Mouse (Mus musculus) kidney, adult 11 months (tissue): ENCODE results near the gene Cyb5r4.
A peak's percentile ranks its signal among the peaks of the same experiment; 100 is the strongest.
"Not testable (repeated sequence)": the region's sequence is repeated elsewhere in the genome, so short reads cannot be mapped to it uniquely, and the experiment has no call there.

Experiments
- DNase-seq: peaks from one replicate; pipeline ENCODE4 v3.0.0; 2022

Gene Cyb5r4

DNA sequence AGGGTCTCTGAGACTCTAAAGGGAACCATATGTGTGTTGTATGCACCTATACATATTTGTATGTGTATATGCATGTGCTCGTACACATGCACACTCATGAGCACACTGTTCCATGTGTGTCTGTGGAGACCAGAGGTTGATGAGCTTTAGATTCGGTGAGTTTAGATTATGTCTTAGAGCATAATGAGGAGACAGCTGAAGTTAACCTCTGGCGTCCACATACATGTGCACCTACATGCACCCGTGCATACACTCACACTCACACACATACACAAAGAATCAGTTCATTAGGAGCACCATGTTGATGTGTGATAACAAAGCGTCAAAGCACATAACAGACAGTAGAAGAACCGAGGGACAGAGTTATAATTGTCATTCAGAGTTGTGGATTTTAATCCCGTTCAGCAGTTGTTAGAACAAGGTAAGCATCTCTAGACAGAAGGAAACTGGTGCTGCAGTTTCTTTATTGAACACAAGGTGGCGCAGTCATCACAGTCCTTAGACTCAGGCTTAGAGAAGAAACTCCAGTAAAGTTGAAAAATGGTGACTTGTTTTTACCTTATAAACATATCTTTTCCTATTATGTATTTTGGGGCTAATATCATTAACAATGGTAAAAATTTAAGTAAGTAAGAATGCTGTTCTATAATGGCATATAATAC is 5.7 kb downstream of the Cyb5r4 start:
- peak; percentile 15 for DNase-seq

DNA sequence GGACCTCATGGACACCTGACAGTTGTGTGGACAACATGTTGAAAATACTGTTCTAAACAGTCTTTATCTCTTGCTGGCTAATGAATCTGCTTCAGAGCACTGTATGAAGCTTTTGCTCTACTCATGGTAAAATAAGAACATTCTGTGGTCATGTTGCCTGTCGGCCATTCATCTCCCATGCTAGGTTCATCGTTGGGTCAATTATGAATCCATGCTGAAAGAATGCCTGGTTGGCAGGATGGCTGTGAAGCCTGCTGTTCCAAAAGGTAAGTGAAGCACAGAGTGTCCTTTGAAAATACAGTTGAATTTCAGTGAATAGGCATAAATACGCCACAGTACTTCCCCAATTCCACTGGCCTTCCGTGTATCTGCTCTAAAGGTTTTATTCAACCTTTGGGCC is 10.4 kb downstream of the Cyb5r4 start:
- no peak for DNase-seq

GRCm38 (mm10) chr9:87034831-87035580 is 13.2 kb downstream of the Cyb5r4 start:
- no peak for DNase-seq

- no peak for DNase-seq
Observed at GRCm38 (mm10) chr9:87049425-87049824, 27.6 kb downstream of the Cyb5r4 start.

DNA sequence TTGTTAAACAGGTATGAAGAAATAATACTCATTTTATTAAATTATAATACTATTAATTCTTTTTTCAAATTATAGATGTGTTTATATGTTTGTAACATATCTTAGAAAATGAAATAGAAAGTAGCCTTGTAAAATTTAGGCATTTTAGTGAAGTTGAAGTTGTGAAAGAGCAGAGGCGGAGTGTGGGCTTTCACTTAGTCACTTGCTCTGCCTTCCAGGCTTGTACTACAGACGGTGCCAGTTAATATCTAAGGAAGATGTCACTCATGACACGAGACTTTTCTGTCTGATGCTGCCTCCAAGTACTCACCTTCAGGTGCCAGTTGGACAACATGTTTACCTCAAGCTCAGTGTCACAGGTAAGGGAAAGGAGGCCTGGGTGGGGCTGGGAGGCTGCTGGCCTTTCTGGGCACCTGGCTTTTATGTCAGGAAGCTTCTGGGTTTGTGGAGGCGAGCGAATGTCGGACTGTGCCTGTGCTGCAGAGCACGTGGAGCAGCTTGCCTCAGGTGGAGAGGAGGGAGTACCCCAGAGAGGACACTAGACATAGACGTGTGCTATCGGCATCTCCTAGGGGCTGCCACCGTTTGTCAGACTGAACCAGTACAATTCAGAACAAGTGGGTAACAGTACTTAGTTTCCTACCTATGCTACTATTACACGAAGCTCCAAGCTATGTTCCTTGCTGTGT is 33.9 kb downstream of the Cyb5r4 start:
- DNase-seq: no peak

DNA sequence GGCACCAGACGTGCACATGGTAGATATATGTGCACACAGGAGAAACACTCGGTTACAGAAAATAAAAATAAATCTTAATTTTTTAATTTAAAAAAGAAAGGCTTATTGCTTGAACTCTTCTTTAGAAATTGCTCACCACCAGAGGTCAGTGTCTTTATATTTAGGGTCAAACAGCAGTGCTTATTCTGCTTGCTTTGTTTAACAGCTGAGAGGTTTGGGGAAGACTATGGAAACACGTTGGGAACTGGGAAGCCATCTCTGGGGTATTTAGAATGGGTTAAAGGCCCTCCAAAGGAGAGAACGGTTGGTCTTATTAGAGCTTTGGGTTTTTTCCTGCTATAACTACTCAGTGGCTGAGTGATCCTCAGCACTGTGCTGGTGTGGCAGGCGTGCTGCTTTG is 40.5 kb downstream of the Cyb5r4 start:
- DNase-seq: no peak

DNA sequence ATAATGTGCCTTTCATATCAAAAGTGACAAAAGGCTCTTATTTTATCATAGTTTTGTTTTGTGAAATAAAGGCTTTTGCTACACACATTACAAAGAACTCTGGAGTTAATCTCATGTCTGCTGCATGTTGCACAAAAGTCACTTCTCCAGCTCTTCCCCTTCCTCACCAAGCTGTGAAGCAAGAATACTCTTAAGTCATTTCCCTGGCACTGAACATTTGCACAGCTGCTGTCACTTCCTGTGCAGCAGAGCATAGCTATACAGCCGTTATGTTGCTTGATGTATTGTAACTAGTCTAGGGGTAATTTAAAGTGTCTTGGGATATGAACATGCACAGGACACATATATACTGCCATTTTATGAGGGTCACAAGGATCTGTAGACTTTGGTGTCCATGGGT is 46.3 kb downstream of the Cyb5r4 start:
- DNase-seq: no peak

DNA sequence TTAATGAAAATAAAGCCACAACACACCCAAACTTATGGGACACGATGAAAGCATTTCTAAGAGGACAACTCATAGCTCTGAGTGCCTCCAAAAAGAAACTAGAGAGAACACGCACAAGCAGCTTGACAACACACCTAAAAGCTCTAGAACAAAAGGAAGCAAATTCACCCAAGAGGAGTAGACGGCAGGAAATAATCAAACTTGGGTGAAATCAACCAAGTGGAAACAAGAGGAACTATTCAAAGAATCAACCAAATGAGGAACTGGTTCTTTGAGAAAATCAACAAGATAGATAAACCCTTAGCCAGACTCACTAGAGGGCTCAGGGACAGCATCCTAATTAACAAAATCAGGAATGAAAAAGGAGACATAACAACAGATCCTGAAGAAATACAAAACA is 49.8 kb downstream of the Cyb5r4 start:
- DNase-seq: not testable (repeated sequence)

- DNase-seq: no peak
Observed at GRCm38 (mm10) chr9:87077919-87078318, 56.1 kb downstream of the Cyb5r4 start.

DNA sequence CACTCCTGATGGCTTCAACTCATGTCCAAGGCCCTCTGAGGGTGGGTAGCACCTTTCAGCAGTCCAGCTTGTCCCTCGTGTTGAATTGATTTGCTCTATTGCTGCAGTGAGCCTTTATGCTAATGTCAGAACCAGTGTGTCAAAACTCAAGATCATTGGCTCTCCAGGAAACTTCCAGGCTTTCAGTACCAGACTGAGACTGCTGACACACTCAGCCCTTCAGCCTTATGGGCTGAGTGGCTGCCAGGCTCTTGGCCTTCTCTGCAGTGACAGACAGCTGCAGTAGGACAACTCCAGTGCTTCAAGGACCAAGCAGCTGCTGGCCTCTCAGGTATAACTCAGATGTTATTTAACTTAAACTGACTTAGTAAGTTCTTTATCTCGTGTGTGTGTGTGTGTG is 57.7 kb downstream of the Cyb5r4 start:
- DNase-seq: no peak

DNA sequence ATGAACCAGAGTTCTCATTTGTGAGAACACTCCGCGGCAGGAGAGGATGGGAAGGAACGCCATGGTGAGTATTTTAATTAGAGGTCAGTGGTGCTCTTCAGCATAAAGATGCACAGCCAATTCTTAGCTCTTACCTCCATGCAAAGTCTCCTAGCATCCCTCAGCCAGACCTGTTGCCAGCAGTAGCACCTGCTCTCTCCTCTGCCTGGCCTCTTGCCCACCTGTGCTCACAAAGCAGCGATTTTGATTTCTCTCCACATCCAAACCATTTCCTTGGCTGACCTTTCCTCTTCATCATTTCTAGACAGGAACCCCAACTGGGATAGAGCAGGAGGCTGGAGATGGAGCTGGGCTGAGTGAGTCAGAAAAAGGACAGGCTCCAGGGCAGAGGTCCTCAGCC is 65.2 kb downstream of the Cyb5r4 start:
- no peak for DNase-seq

DNA sequence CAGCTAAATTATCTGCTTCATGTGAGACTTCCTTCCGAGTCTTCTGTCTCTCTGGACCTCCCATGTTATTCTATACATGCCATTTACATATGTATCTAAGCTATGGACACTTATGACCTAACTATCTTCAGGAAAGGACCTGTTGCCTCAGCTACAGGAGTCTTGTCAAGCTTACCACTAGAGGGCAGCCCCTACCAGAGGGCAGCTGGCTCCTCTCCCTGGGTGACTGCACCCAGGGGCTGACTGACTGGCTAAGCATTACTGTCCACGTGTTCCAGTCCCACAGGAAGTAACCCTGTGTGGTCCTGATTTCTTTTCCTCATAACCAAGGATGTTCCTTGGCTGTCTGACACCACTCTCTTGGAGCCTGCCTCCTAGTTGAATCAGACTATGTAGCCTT is 76.2 kb downstream of the Cyb5r4 start:
- peak; percentile 17 for DNase-seq

DNA sequence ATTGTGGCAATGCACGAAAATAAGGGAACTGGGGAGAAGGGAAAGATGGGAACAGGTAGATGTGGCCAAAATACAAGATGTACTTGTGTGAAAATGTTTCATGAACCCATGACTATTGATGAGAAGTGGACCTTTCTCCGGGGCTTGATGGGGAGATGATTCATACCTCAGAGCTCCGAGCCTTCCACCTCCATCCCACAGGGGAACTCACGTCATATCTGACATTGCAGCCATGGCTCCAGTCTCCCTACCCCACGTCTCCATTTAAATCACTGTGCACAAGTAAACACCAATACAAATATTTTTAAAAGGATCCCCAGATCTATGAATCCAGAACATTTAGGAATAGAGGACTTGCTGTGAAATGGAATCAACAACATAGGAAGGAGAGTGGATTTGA is 93.2 kb downstream of the Cyb5r4 start:
- no peak for DNase-seq

- no peak for DNase-seq
Observed at GRCm38 (mm10) chr9:87115456-87115931, 93.7 kb downstream of the Cyb5r4 start.

- no peak for DNase-seq
Observed at GRCm38 (mm10) chr9:87115978-87116377, 94.2 kb downstream of the Cyb5r4 start.

- no peak for DNase-seq
Observed at GRCm38 (mm10) chr9:87118996-87119395, 97.2 kb downstream of the Cyb5r4 start.

DNA sequence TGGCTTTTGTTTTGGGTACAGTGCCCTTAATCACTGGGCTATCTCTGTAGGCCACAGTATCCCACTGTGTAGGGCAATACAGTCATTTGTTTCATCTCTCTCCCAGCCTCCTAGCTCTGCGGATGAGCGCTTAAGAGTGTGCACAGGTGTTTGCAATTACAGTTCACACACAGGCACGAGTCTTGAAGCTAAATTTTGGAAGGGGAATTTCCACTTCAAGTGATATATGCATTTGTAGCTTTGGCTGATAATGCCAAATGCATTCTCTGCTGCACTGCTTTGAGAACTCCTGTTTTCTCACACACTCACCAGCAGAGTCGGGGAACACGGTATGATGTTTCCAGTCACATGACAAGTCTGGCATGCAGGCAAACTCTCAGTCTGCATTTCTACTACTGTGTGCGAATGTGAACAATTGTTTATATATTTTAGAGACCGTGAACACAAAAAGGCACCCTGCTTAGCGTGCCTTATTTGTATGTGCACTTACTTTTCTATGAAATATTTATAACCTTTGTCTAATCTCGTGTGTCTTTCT is 100.2 kb downstream of the Cyb5r4 start:
- DNase-seq: no peak

DNA sequence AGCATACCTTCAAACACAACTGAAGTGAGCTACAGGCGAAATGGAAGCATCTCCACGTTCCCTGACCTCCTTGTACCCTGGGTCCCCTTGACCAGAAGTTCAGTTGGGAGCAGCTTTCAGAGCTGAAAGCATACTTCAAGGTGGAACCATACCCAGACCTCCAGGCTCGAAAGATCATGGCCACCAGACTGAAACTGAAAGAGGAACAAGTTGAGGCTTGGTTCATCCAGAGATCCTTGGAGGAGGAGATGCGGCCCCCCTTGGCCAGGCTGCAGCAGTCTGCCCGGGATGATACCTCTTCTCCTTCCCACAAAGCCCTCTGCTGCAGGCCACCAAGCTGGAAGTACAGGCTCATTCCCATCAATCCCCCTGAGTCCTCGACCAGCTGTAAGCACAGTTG is 105.2 kb downstream of the Cyb5r4 start:
- DNase-seq: not testable (repeated sequence)
